Mouse (Mus musculus): Measurements from ENCODE around the gene Cdr2. TPM values are rescaled to one million over a fixed set of nuclear protein-coding genes. Genes with fewer than 3 reads are reported as not detected.

The Cdr2 gene
- polyA plus RNA-seq, 2 experiments, result 19.4 to 36.2 TPM

DNA sequence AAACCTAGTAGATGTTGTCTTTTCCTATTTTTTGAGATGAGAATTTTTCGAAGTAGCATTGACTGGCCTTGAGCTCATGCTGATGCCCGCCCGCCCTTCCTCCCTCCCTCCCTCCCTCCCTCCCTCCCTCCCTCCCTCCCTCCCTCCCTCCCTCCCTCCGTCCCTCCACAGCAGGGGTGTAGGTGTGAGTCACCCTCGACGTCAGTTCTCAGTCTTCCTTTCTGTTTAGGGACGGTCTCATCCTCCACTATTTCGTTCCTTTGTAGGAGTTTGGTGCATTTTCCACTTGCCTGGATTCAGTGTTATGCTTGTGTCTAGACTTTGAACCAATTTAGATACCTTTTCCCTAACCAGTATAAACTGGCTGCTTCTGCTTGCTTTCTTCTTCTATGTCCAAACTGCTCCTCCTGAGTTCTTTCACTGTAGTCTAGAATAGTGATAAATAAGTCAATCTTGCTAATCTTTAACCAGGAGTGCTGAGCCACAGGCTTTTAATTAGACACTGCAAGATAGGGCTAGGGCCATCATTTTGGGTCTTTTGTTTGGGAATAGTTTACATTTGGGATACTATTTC lies 38.1 kb downstream of the Cdr2 start:
- WGBS, result 80% methylated on average over 7 of the region's 8 CpGs
- no peak for DNase-seq (ENCODE audit: low spot score)
- Histone ChIP-seq H3K27ac (replicated peaks; ENCODE audit: low read depth, low read length) (no peak overlapping the region), H3K9ac (ENCODE audit: low read depth, low read length, severe bottlenecking) (no peak overlapping the region), H3K4me2 (replicated peaks; ENCODE audit: low read depth, low read length, severe bottlenecking) (no peak overlapping the region), H3K9me3 (ENCODE audit: control insufficient read depth, low read length) (no peaks in the 10 kb centered on the region), H3K36me3 (ENCODE audit: control insufficient read depth, insufficient read depth, low read length) (peaks cover 71% of the 10 kb centered on the region), H3K4me3 (replicated peaks; ENCODE audit: low read length) (no peak overlapping the region), H3K27me3 (ENCODE audit: control insufficient read depth, insufficient read depth, low read length) (no peaks in the 10 kb centered on the region), H3K4me1 (ENCODE audit: control insufficient read depth, insufficient read depth, low read length) (no peaks in the 10 kb centered on the region)
- ATAC-seq (ENCODE audit: low FRiP score, low read depth), result no peak
- no peak for TF ChIP-seq POLR2A (IDR thresholded peaks at IDR 0.05; ENCODE audit: borderline replicate concordance, extremely low read depth, insufficient read depth, insufficient read length)

DNA sequence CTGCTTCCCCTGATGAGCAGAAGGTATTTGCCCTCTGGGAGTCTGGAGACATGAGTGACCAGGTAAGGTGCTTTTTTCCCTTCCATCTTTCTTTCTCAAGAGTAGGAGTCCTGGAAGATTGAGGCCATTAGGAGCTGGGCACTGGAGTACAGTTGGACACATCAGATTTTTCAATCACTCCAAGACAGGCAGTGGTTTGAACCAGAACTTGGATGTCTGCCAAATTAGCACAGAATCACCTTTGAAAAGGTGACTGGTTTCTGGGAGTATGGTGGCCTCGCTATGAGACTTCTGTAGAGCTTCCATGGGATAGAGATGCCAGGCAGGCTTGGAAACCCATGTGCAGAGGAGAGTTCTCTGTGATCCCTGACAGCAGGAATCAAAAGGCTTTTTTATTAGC lies 39.6 kb downstream of the Cdr2 start:
- no peak for DNase-seq (ENCODE audit: low spot score)
- no peak overlapping the region for H3K9ac ChIP-seq (ENCODE audit: low read depth, low read length, severe bottlenecking)
- ATAC-seq (ENCODE audit: low FRiP score, low read depth), result no peak
- no peak overlapping the region for H3K4me2 ChIP-seq (replicated peaks; ENCODE audit: low read depth, low read length, severe bottlenecking)
- no peak overlapping the region for H3K4me3 ChIP-seq (replicated peaks; ENCODE audit: low read length)
- no peak for TF ChIP-seq POLR2A (IDR thresholded peaks at IDR 0.05; ENCODE audit: borderline replicate concordance, extremely low read depth, insufficient read depth, insufficient read length)
- 65% methylated on average over 1 of the region's 1 CpGs for WGBS
- H3K27me3 ChIP-seq (ENCODE audit: control insufficient read depth, insufficient read depth, low read length), result no peaks in the 10 kb centered on the region
- H3K27ac ChIP-seq (replicated peaks; ENCODE audit: low read depth, low read length), result no peak overlapping the region
- H3K36me3 ChIP-seq (ENCODE audit: control insufficient read depth, insufficient read depth, low read length), result peaks cover 78% of the 10 kb centered on the region
- H3K9me3 ChIP-seq (ENCODE audit: control insufficient read depth, low read length), result no peaks in the 10 kb centered on the region
- H3K4me1 ChIP-seq (ENCODE audit: control insufficient read depth, insufficient read depth, low read length), result no peaks in the 10 kb centered on the region

DNA sequence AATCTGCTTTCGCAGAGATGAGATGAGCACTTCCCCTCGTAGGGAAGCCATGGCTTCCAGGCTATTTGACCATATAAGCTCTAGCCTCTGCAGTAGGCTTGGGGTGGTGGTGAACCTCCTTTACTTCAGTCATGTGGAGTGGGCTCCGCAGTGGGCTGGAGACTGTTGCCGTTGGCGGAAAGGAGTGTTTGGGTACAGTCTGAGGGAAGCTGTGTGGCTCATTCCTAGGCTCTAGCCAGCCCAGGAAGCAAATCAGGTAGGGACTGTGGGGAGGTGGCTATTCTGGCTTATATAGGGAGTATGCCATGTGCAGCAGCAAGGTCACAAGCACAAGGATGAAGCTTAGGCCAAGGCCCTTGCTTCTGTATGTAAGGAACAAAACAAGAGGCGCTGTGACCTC lies 40.9 kb downstream of the Cdr2 start:
- H3K27ac ChIP-seq (replicated peaks; ENCODE audit: low read depth, low read length), result no peak overlapping the region
- no peaks in the 10 kb centered on the region for H3K4me1 ChIP-seq (ENCODE audit: control insufficient read depth, insufficient read depth, low read length)
- no peak overlapping the region for H3K4me3 ChIP-seq (replicated peaks; ENCODE audit: low read length)
- no peak overlapping the region for H3K4me2 ChIP-seq (replicated peaks; ENCODE audit: low read depth, low read length, severe bottlenecking)
- no peaks in the 10 kb centered on the region for H3K9me3 ChIP-seq (ENCODE audit: control insufficient read depth, low read length)
- WGBS, result 93% methylated on average over 6 of the region's 6 CpGs
- H3K9ac ChIP-seq (ENCODE audit: low read depth, low read length, severe bottlenecking), result no peak overlapping the region
- no peak for DNase-seq (ENCODE audit: low spot score)
- peaks cover 85% of the 10 kb centered on the region for H3K36me3 ChIP-seq (ENCODE audit: control insufficient read depth, insufficient read depth, low read length)
- ATAC-seq (ENCODE audit: low FRiP score, low read depth), result no peak
- TF ChIP-seq POLR2A (IDR thresholded peaks at IDR 0.05; ENCODE audit: borderline replicate concordance, extremely low read depth, insufficient read depth, insufficient read length), result no peak
- no peaks in the 10 kb centered on the region for H3K27me3 ChIP-seq (ENCODE audit: control insufficient read depth, insufficient read depth, low read length)

DNA sequence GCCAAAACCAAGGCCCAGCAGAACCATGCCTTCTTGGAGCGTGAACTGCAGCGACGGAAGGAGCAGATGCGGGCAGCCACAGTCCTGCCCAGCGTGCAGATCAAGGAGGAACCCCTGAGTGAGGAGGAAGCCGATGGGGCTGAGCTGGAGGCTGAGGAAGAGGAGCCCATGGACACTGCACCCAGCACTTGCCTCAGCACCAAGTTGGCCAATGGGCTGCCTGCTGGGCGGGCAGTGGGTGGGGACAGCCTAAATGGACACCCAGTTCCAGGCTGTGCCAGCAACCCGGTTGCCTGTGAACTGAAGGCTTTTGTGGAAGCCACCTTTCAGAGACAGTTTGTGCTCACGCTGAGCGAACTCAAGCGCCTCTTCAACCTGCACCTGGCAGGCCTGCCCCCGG lies 41.8 kb downstream of the Cdr2 start:
- no peak for TF ChIP-seq POLR2A (IDR thresholded peaks at IDR 0.05; ENCODE audit: borderline replicate concordance, extremely low read depth, insufficient read depth, insufficient read length)
- Histone ChIP-seq H3K4me3 (replicated peaks; ENCODE audit: low read length) (no peak overlapping the region), H3K9ac (ENCODE audit: low read depth, low read length, severe bottlenecking) (no peak overlapping the region), H3K9me3 (ENCODE audit: control insufficient read depth, low read length) (no peaks in the 10 kb centered on the region), H3K27me3 (ENCODE audit: control insufficient read depth, insufficient read depth, low read length) (no peaks in the 10 kb centered on the region), H3K36me3 (ENCODE audit: control insufficient read depth, insufficient read depth, low read length) (peaks cover 88% of the 10 kb centered on the region), H3K4me1 (ENCODE audit: control insufficient read depth, insufficient read depth, low read length) (no peaks in the 10 kb centered on the region), H3K27ac (replicated peaks; ENCODE audit: low read depth, low read length) (no peak overlapping the region), H3K4me2 (replicated peaks; ENCODE audit: low read depth, low read length, severe bottlenecking) (no peak overlapping the region)
- WGBS, result 87% methylated on average over 12 of the region's 12 CpGs
- ATAC-seq (ENCODE audit: low FRiP score, low read depth), result no peak
- DNase-seq (ENCODE audit: low spot score), result no peak

DNA sequence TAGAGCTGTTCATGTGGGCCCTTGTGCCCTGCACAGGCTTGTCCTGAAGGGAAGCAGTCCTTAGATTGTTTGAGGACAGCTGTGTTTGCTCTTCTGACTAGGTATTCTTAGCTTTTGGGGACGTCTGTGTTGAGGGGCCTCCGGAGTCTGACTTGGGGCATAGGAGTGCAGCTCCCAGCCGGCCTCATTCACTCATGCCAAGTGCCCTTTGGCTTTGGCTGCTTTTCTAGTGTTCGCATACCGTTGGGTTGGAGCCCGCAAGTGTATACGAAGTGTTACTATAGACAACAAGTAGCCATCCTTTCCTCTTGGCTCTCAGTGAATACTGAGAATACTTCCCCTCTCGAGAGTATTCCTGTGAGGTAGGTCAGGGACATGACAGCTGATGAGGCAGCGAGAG lies 43.9 kb downstream of the Cdr2 start:
- Histone ChIP-seq H3K9me3 (ENCODE audit: control insufficient read depth, low read length) (no peaks in the 10 kb centered on the region), H3K9ac (ENCODE audit: low read depth, low read length, severe bottlenecking) (no peak overlapping the region), H3K4me3 (replicated peaks; ENCODE audit: low read length) (no peak overlapping the region), H3K27me3 (ENCODE audit: control insufficient read depth, insufficient read depth, low read length) (no peaks in the 10 kb centered on the region), H3K4me2 (replicated peaks; ENCODE audit: low read depth, low read length, severe bottlenecking) (no peak overlapping the region), H3K27ac (replicated peaks; ENCODE audit: low read depth, low read length) (no peak overlapping the region), H3K36me3 (ENCODE audit: control insufficient read depth, insufficient read depth, low read length) (peaks cover 91% of the 10 kb centered on the region), H3K4me1 (ENCODE audit: control insufficient read depth, insufficient read depth, low read length) (no peaks in the 10 kb centered on the region)
- ATAC-seq (ENCODE audit: low FRiP score, low read depth) (no peak), DNase-seq (ENCODE audit: low spot score) (no peak)
- no peak for TF ChIP-seq POLR2A (IDR thresholded peaks at IDR 0.05; ENCODE audit: borderline replicate concordance, extremely low read depth, insufficient read depth, insufficient read length)
- WGBS, result 94% methylated on average over 9 of the region's 9 CpGs

DNA sequence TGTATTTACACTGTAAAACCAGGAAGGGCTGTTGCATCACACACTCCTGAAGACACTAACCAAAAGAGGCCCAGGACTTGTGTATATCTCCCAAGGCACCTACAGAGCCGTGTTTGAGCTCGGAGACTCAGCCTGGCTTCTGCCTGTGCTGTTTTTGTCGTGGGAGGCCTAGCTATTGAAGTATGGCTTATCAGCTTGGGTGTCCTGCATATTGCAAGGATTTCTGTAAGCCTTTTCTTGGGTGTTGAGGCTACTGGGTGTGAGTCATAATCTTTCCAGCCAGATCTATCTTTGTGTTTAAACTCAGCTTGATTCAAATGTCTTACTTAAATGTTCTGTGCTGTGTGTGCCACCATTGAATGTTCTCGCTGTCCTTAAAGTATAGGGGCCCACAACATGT lies 45.6 kb downstream of the Cdr2 start:
- no peak overlapping the region for H3K4me3 ChIP-seq (replicated peaks; ENCODE audit: low read length)
- WGBS, result 90% methylated on average over 4 of the region's 4 CpGs
- peaks cover 93% of the 10 kb centered on the region for H3K36me3 ChIP-seq (ENCODE audit: control insufficient read depth, insufficient read depth, low read length)
- no peak for DNase-seq (ENCODE audit: low spot score)
- no peaks in the 10 kb centered on the region for H3K27me3 ChIP-seq (ENCODE audit: control insufficient read depth, insufficient read depth, low read length)
- no peak overlapping the region for H3K4me2 ChIP-seq (replicated peaks; ENCODE audit: low read depth, low read length, severe bottlenecking)
- H3K9me3 ChIP-seq (ENCODE audit: control insufficient read depth, low read length), result no peaks in the 10 kb centered on the region
- no peak overlapping the region for H3K27ac ChIP-seq (replicated peaks; ENCODE audit: low read depth, low read length)
- no peak for TF ChIP-seq POLR2A (IDR thresholded peaks at IDR 0.05; ENCODE audit: borderline replicate concordance, extremely low read depth, insufficient read depth, insufficient read length)
- H3K4me1 ChIP-seq (ENCODE audit: control insufficient read depth, insufficient read depth, low read length), result no peaks in the 10 kb centered on the region
- no peak for ATAC-seq (ENCODE audit: low FRiP score, low read depth)
- no peak overlapping the region for H3K9ac ChIP-seq (ENCODE audit: low read depth, low read length, severe bottlenecking)

Measured in limb, embryonic 14.5 days (tissue).